Mouse (Mus musculus) forebrain, postnatal 0 days (tissue): ENCODE data around the gene Pip4k2c. TPM values are rescaled to one million over a fixed set of nuclear protein-coding genes. Genes with fewer than 3 reads are reported as not detected.

Experiments
- ATAC-seq: fragments of 200-750 bp; cut with Nextera tagmentation; 2 replicates; pipeline ENCODE4 v1.8.0; 2017; ENCODE audit warnings: mild to moderate bottlenecking, moderate library complexity
- DNase-seq: peaks from one replicate; pipeline ENCODE4 v3.0.0-alpha.2; 2015
- H3K27ac ChIP-seq: fragments of 300-500 bp; sonication (generic); 2 replicates; pipeline ENCODE4 v1.5.1; 2014; ENCODE audit warnings: low read depth, mild to moderate bottlenecking, antibody characterized with exemption, low read length, moderate library complexity, mixed read lengths
- H3K27me3 ChIP-seq: fragments of 300-500 bp; sonication (generic); 2 replicates; pipeline ENCODE4 v1.6.1; 2014; ENCODE audit warnings: mild to moderate bottlenecking, low read length, mixed read lengths; ENCODE audit not compliant: insufficient read depth
- H3K36me3 ChIP-seq: fragments of 300-500 bp; sonication (generic); 2 replicates; pipeline ENCODE4 v1.6.1; 2014; ENCODE audit warnings: mild to moderate bottlenecking, moderate library complexity; ENCODE audit not compliant: insufficient read depth
- H3K4me1 ChIP-seq: fragments of 300-500 bp; sonication (generic); 2 replicates; pipeline ENCODE4 v1.6.1; 2014; ENCODE audit warnings: antibody characterized with exemption; ENCODE audit not compliant: insufficient read depth
- H3K4me2 ChIP-seq: fragments of 300-500 bp; sonication (generic); 2 replicates; pipeline ENCODE4 v1.6.1; 2014; ENCODE audit warnings: low read depth, mild to moderate bottlenecking, moderate library complexity
- H3K4me3 ChIP-seq: fragments of 300-500 bp; sonication (generic); 2 replicates; pipeline ENCODE4 v1.5.1; 2014; ENCODE audit warnings: low read depth, low read length, mixed read lengths
- H3K9ac ChIP-seq: fragments of 300-500 bp; sonication (generic); 2 replicates; pipeline ENCODE4 v1.6.1; 2014; ENCODE audit warnings: mild to moderate bottlenecking
- H3K9me3 ChIP-seq: fragments of 300-500 bp; sonication (generic); 2 replicates; pipeline ENCODE4 v1.6.1; 2016; ENCODE audit warnings: low read length
- CTCF ChIP-seq: sonication (generic); IDR thresholded peaks from 2 replicates; pipeline ENCODE4 v1.5.1; 2016; ENCODE audit warnings: antibody characterized with exemption, control low read depth, low read depth
- WGBS: fragments of 180-500 bp; shearing (Covaris S2); extraction: QIAGEN DNeasy Blood & Tissue Kit; methylation state at CpG from one replicate; pipeline ENCODE4 v1.1.7; 2014; 5-methylcytosine and 5-hydroxymethylcytosine counted together
- polyA plus RNA-seq: library from polyadenylated mRNA; unstranded; fragments of >200 nt; fragmentation: Nextera tagmentation; extraction: Ambion mirVana; gene quantifications from 2 replicates; pipeline ENCODE4 v1.2.1, GENCODE M21; 2015
- total RNA-seq: library from RNA; depleted of rRNA; stranded (reverse); fragments of >200 nt; gene quantifications from 2 replicates; pipeline ENCODE4 v1.2.3, GENCODE M21; 2014; rRNA removed

Gene Pip4k2c
- total and polyA plus RNA-seq, 2 experiments from 2014 or later, result 20.1 to 23.3 TPM

- no peak for TF ChIP-seq CTCF
These were observed 64.2 kb downstream of the Pip4k2c start for GRCm38 (mm10) chr10:127147135-127147534.

More at GRCm38 (mm10) chr10:127147135-127147534, 64.2 kb downstream of the Pip4k2c start:
- H3K9me3 ChIP-seq, result no peaks in the 10 kb centered on the region
- no peak overlapping the region for H3K9ac ChIP-seq
- ATAC-seq (no peak), DNase-seq (no peak)
- H3K4me3 ChIP-seq, result no peak overlapping the region
- H3K36me3 ChIP-seq, result no peaks in the 10 kb centered on the region
- no peaks in the 10 kb centered on the region for H3K4me1 ChIP-seq
- no peak overlapping the region for H3K27ac ChIP-seq
- 81% methylated on average over 6 of the region's 6 CpGs for WGBS
- no peaks in the 10 kb centered on the region for H3K27me3 ChIP-seq
- no peak overlapping the region for H3K4me2 ChIP-seq

Other genes starting within 250 kb of the Pip4k2c start
- gene Ctdsp2, start 232.9 kb downstream of the Pip4k2c start, total RNA-seq, result 45.9 and 56.0 TPM in 2 replicates
- gene Ctdsp2, start 232.9 kb downstream of the Pip4k2c start, polyA plus RNA-seq, result 12.8 and 14.4 TPM in 2 replicates
- gene Avil, start 210.9 kb downstream of the Pip4k2c start, total RNA-seq, result 0.08 and 0.67 TPM in 2 replicates
- gene Avil, start 210.9 kb downstream of the Pip4k2c start, polyA plus RNA-seq, result 0.18 and 0.24 TPM in 2 replicates
- gene Tsfm, start 180.7 kb downstream of the Pip4k2c start, total RNA-seq, result 39.2 and 55.6 TPM in 2 replicates
- gene Tsfm, start 180.7 kb downstream of the Pip4k2c start, polyA plus RNA-seq, result 45.8 and 52.1 TPM in 2 replicates
- gene Mettl1, start 170.2 kb downstream of the Pip4k2c start, total RNA-seq, result 9.2 and 10.9 TPM in 2 replicates
- gene Mettl1, start 170.2 kb downstream of the Pip4k2c start, polyA plus RNA-seq, result 16.1 and 21.0 TPM in 2 replicates
- gene Eef1akmt3, start 170.1 kb downstream of the Pip4k2c start, total RNA-seq, result 0.14 TPM in 1 of 2 replicates, not detected in the other
- 0.08 and 0.15 TPM in 2 replicates for gene Eef1akmt3, start 170.1 kb downstream of the Pip4k2c start, polyA plus RNA-seq
- 0.08 and 0.33 TPM in 2 replicates for gene Cyp27b1, start 163.3 kb downstream of the Pip4k2c start, total RNA-seq
- gene Cyp27b1, start 163.3 kb downstream of the Pip4k2c start, polyA plus RNA-seq, result 0.11 TPM in 2 replicates
- gene March9, start 151.4 kb downstream of the Pip4k2c start, total RNA-seq, result 70.7 and 75.8 TPM in 2 replicates
- gene March9, start 151.4 kb downstream of the Pip4k2c start, polyA plus RNA-seq, result 7.9 and 8.1 TPM in 2 replicates
- gene Cdk4, start 148.1 kb downstream of the Pip4k2c start, total RNA-seq, result 432 and 445 TPM in 2 replicates
- gene Cdk4, start 148.1 kb downstream of the Pip4k2c start, polyA plus RNA-seq, result 656 and 790 TPM in 2 replicates
- 105 and 201 TPM in 2 replicates for gene Tspan31, start 141.3 kb downstream of the Pip4k2c start, total RNA-seq
- gene Tspan31, start 141.3 kb downstream of the Pip4k2c start, polyA plus RNA-seq, result 83.9 and 98.1 TPM in 2 replicates
- gene Agap2, start 136.3 kb downstream of the Pip4k2c start, total RNA-seq, result 220 and 258 TPM in 2 replicates
- 3.5 and 4.6 TPM in 2 replicates for gene Agap2, start 136.3 kb downstream of the Pip4k2c start, polyA plus RNA-seq
- 118 and 119 TPM in 2 replicates for gene Os9, start 90.5 kb downstream of the Pip4k2c start, total RNA-seq
- gene Os9, start 90.5 kb downstream of the Pip4k2c start, polyA plus RNA-seq, result 122 TPM in 2 replicates
- 87.9 and 94.4 TPM in 2 replicates for gene B4galnt1, start 46.4 kb downstream of the Pip4k2c start, total RNA-seq
- gene B4galnt1, start 46.4 kb downstream of the Pip4k2c start, polyA plus RNA-seq, result 87.3 and 87.8 TPM in 2 replicates
- 0.10 TPM in 1 of 2 replicates, not detected in the other for gene Slc26a10, start 30.9 kb downstream of the Pip4k2c start, total RNA-seq
- gene Slc26a10, start 30.9 kb downstream of the Pip4k2c start, polyA plus RNA-seq, result 0.80 and 1.1 TPM in 2 replicates
- 45.4 and 61.3 TPM in 2 replicates for gene Arhgef25, start 21.5 kb downstream of the Pip4k2c start, total RNA-seq
- 14.8 and 16.9 TPM in 2 replicates for gene Arhgef25, start 21.5 kb downstream of the Pip4k2c start, polyA plus RNA-seq
- gene Dtx3, start 15.9 kb downstream of the Pip4k2c start, total RNA-seq, result 198 and 245 TPM in 2 replicates
- gene Dtx3, start 15.9 kb downstream of the Pip4k2c start, polyA plus RNA-seq, result 175 and 178 TPM in 2 replicates
- gene Kif5a, start 51.8 kb upstream of the Pip4k2c start, total RNA-seq, result 210 and 223 TPM in 2 replicates
- gene Kif5a, start 51.8 kb upstream of the Pip4k2c start, polyA plus RNA-seq, result 62.0 and 84.0 TPM in 2 replicates
- 272 and 300 TPM in 2 replicates for gene Dctn2, start 54.8 kb upstream of the Pip4k2c start, total RNA-seq
- 332 and 343 TPM in 2 replicates for gene Dctn2, start 54.8 kb upstream of the Pip4k2c start, polyA plus RNA-seq
- gene Mbd6, start 77.4 kb upstream of the Pip4k2c start, total RNA-seq, result 5.9 and 9.4 TPM in 2 replicates
- 4.1 and 4.8 TPM in 2 replicates for gene Mbd6, start 77.4 kb upstream of the Pip4k2c start, polyA plus RNA-seq
- 86.4 and 94.4 TPM in 2 replicates for gene Mars, start 100.2 kb upstream of the Pip4k2c start, total RNA-seq
- gene Mars, start 100.2 kb upstream of the Pip4k2c start, polyA plus RNA-seq, result 95.9 and 98.6 TPM in 2 replicates
- 0.52 and 0.69 TPM in 2 replicates for gene Arhgap9, start 110.4 kb upstream of the Pip4k2c start, total RNA-seq
- gene Arhgap9, start 110.4 kb upstream of the Pip4k2c start, polyA plus RNA-seq, result 0.81 and 0.99 TPM in 2 replicates
- 2.5 and 5.1 TPM in 2 replicates for gene Gli1, start 130.4 kb upstream of the Pip4k2c start, total RNA-seq
- 0.89 and 1.2 TPM in 2 replicates for gene Gli1, start 130.4 kb upstream of the Pip4k2c start, polyA plus RNA-seq
- under 0.01 TPM in 1 of 2 replicates, not detected in the other for gene Inhbe, start 142.8 kb upstream of the Pip4k2c start, total RNA-seq
- gene Inhbe, start 142.8 kb upstream of the Pip4k2c start, polyA plus RNA-seq, result not detected in 2 replicates
- not detected in 2 replicates for gene Inhbc, start 158.8 kb upstream of the Pip4k2c start, total RNA-seq
- gene Inhbc, start 158.8 kb upstream of the Pip4k2c start, polyA plus RNA-seq, result not detected in 2 replicates
- 47.5 and 51.0 TPM in 2 replicates for gene R3hdm2, start 168.7 kb upstream of the Pip4k2c start, total RNA-seq
- 28.6 and 37.2 TPM in 2 replicates for gene R3hdm2, start 168.7 kb upstream of the Pip4k2c start, polyA plus RNA-seq